Mouse (Mus musculus): ENCODE results near the gene Tram2. TPM values are rescaled to one million over a fixed set of nuclear protein-coding genes. Genes with fewer than 3 reads are reported as not detected.

Tram2 gene
- polyA plus RNA-seq, 1 experiment from 2014 or later, result 2.0 TPM

DNA sequence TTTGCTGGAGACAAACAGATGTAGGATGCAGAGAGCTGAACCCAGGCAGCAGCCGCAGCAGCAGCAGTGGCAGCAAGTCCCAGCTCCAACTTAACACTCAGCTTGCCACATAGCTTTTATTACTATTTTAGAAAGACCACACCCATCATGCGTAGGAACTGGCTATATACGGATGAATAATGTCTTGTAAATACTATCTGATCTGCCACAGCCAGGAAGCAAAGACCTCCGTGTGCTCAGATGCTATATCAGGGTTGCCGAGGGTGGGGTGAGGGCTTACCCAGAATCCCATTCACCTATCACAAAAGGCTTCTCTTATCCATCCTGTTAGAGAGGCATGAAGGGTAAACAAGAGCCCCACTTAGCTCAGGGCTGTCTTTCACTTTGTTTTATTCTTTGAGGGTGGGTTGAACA, 26.9 kb downstream of the Tram2 start:
- H3K36me3 ChIP-seq (ENCODE audit: control insufficient read depth, insufficient read depth, low read length), result no peaks in the 10 kb centered on the region
- H3K4me2 ChIP-seq (ENCODE audit: low read length), result no peak overlapping the region
- no peak overlapping the region for H3K9ac ChIP-seq (ENCODE audit: low read depth, low read length)
- 48% methylated on average over 5 of the region's 5 CpGs for WGBS
- H3K4me1 ChIP-seq (ENCODE audit: control insufficient read depth, insufficient read depth, low read length), result peaks cover 16% of the 10 kb centered on the region
- no peak overlapping the region for H3K27ac ChIP-seq (ENCODE audit: low read length)
- H3K27me3 ChIP-seq (ENCODE audit: control insufficient read depth, insufficient read depth, low read depth, low read length), result no peaks in the 10 kb centered on the region
- no peak overlapping the region for H3K4me3 ChIP-seq (ENCODE audit: low read depth, low read length)
- ATAC-seq, result peak; percentile 38; the same call in 1 of the 2 replicates
- no peaks in the 10 kb centered on the region for H3K9me3 ChIP-seq (replicated peaks; ENCODE audit: control insufficient read depth, low read length, poor library complexity, severe bottlenecking)

GRCm38 (mm10) chr1:21049005-21049404, 30.0 kb downstream of the Tram2 start:
- H3K9ac ChIP-seq (ENCODE audit: low read depth, low read length), result no peak overlapping the region
- H3K36me3 ChIP-seq (ENCODE audit: control insufficient read depth, insufficient read depth, low read length), result no peaks in the 10 kb centered on the region
- no peaks in the 10 kb centered on the region for H3K27me3 ChIP-seq (ENCODE audit: control insufficient read depth, insufficient read depth, low read depth, low read length)
- no peak overlapping the region for H3K27ac ChIP-seq (ENCODE audit: low read length)
- no peak overlapping the region for H3K4me2 ChIP-seq (ENCODE audit: low read length)
- H3K4me3 ChIP-seq (ENCODE audit: low read depth, low read length), result no peak overlapping the region
- ATAC-seq, result no peak
- H3K4me1 ChIP-seq (ENCODE audit: control insufficient read depth, insufficient read depth, low read length), result peaks cover 16% of the 10 kb centered on the region
- H3K9me3 ChIP-seq (replicated peaks; ENCODE audit: control insufficient read depth, low read length, poor library complexity, severe bottlenecking), result no peaks in the 10 kb centered on the region
- WGBS, result 93% methylated on average over 5 of the region's 5 CpGs

- 89% methylated on average over 8 of the region's 8 CpGs for WGBS
- H3K4me1 ChIP-seq (ENCODE audit: control insufficient read depth, insufficient read depth, low read length), result peaks cover 14% of the 10 kb centered on the region
- no peak for ATAC-seq
These were observed 30.6 kb downstream of the Tram2 start for GRCm38 (mm10) chr1:21048402-21048801.

DNA sequence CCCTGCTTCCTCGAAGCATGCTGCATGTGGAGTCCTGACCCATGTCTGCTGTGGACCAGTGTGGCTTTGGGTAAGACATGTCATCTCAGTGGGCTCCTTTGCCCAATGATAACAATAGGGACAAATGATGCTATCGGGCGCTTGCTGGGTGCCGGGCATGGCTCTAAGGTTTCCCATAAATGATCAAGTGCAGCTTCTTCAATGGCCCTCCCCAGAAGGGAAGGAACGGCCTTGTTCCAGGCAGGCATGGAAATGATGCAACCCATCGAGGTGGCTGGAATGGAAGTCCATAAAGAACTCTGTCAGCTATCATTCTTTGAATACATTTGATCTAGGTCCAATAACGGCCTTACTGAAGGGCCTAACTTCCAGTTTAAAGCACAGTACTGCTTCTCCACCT, 36.6 kb downstream of the Tram2 start:
- no peaks in the 10 kb centered on the region for H3K9me3 ChIP-seq (replicated peaks; ENCODE audit: control insufficient read depth, low read length, poor library complexity, severe bottlenecking)
- H3K9ac ChIP-seq (ENCODE audit: low read depth, low read length), result no peak overlapping the region
- H3K4me3 ChIP-seq (ENCODE audit: low read depth, low read length), result no peak overlapping the region
- WGBS, result 88% methylated on average over 7 of the region's 7 CpGs
- H3K36me3 ChIP-seq (ENCODE audit: control insufficient read depth, insufficient read depth, low read length), result no peaks in the 10 kb centered on the region
- no peak overlapping the region for H3K4me2 ChIP-seq (ENCODE audit: low read length)
- no peak for ATAC-seq
- H3K27ac ChIP-seq (ENCODE audit: low read length), result no peak overlapping the region
- no peaks in the 10 kb centered on the region for H3K27me3 ChIP-seq (ENCODE audit: control insufficient read depth, insufficient read depth, low read depth, low read length)
- no peaks in the 10 kb centered on the region for H3K4me1 ChIP-seq (ENCODE audit: control insufficient read depth, insufficient read depth, low read length)

More at GRCm38 (mm10) chr1:21048402-21048801, 30.6 kb downstream of the Tram2 start:
- Histone ChIP-seq H3K9ac (ENCODE audit: low read depth, low read length) (no peak overlapping the region), H3K4me2 (ENCODE audit: low read length) (no peak overlapping the region), H3K9me3 (replicated peaks; ENCODE audit: control insufficient read depth, low read length, poor library complexity, severe bottlenecking) (no peaks in the 10 kb centered on the region), H3K36me3 (ENCODE audit: control insufficient read depth, insufficient read depth, low read length) (no peaks in the 10 kb centered on the region), H3K4me3 (ENCODE audit: low read depth, low read length) (no peak overlapping the region), H3K27me3 (ENCODE audit: control insufficient read depth, insufficient read depth, low read depth, low read length) (no peaks in the 10 kb centered on the region), H3K27ac (ENCODE audit: low read length) (no peak overlapping the region)

GRCm38 (mm10) chr1:21040610-21041326, 38.3 kb downstream of the Tram2 start:
- WGBS, result 87% methylated on average over 7 of the region's 7 CpGs
- H3K27ac ChIP-seq (ENCODE audit: low read length), result no peak overlapping the region

DNA sequence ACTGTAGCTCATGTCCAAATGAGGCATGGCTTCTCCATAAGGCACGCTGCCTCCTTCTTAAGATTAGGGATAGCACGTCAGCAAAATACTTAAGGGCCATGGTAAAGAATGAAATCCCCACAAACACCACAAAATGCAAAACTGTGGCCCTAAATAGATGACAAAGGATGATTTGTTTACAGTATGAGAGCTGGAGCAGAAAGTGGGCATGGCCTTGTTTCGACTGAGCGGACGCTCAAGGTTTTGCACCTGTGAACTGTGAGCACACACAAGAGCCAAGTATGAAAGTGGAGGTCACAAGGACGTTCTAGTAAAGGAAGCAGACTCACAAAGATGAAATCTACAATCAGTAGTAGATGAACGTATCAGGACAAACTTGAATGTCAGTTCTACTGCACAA, 38.9 kb downstream of the Tram2 start:
- H3K9me3 ChIP-seq (replicated peaks; ENCODE audit: control insufficient read depth, low read length, poor library complexity, severe bottlenecking), result no peaks in the 10 kb centered on the region
- no peaks in the 10 kb centered on the region for H3K4me1 ChIP-seq (ENCODE audit: control insufficient read depth, insufficient read depth, low read length)
- no peak overlapping the region for H3K27ac ChIP-seq (ENCODE audit: low read length)
- ATAC-seq, result no peak
- H3K36me3 ChIP-seq (ENCODE audit: control insufficient read depth, insufficient read depth, low read length), result no peaks in the 10 kb centered on the region
- no peak overlapping the region for H3K4me3 ChIP-seq (ENCODE audit: low read depth, low read length)
- H3K4me2 ChIP-seq (ENCODE audit: low read length), result no peak overlapping the region
- H3K27me3 ChIP-seq (ENCODE audit: control insufficient read depth, insufficient read depth, low read depth, low read length), result no peaks in the 10 kb centered on the region
- H3K9ac ChIP-seq (ENCODE audit: low read depth, low read length), result no peak overlapping the region
- 91% methylated on average over 7 of the region's 7 CpGs for WGBS

More at GRCm38 (mm10) chr1:21040610-21041326, 38.3 kb downstream of the Tram2 start:
- no peaks in the 10 kb centered on the region for H3K4me1 ChIP-seq (ENCODE audit: control insufficient read depth, insufficient read depth, low read length)
- no peak overlapping the region for H3K4me3 ChIP-seq (ENCODE audit: low read depth, low read length)
- no peaks in the 10 kb centered on the region for H3K9me3 ChIP-seq (replicated peaks; ENCODE audit: control insufficient read depth, low read length, poor library complexity, severe bottlenecking)
- no peaks in the 10 kb centered on the region for H3K36me3 ChIP-seq (ENCODE audit: control insufficient read depth, insufficient read depth, low read length)
- no peaks in the 10 kb centered on the region for H3K27me3 ChIP-seq (ENCODE audit: control insufficient read depth, insufficient read depth, low read depth, low read length)
- H3K4me2 ChIP-seq (ENCODE audit: low read length), result no peak overlapping the region
- no peak overlapping the region for H3K9ac ChIP-seq (ENCODE audit: low read depth, low read length)
- ATAC-seq, result no peak

DNA sequence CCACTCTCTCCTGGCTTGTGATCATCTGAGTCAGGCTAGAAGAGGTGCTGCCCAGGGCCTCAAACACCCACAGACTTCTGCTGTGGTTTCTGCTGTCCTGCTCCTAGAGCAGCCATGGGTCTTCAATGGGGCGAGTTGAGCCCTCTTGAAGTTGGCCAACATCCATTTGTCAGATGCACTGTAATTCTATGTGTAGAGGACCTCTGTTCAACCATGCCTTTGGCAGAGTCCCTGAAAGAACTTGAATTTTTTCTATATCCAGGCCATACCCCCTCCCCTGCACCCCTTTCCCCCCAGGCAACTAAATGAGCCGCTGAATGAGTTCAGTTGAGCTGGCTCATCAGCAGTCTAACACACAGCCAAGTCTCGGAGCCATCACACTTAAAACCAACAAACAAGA, 39.5 kb downstream of the Tram2 start:
- Histone ChIP-seq H3K4me2 (ENCODE audit: low read length) (no peak overlapping the region), H3K36me3 (ENCODE audit: control insufficient read depth, insufficient read depth, low read length) (no peaks in the 10 kb centered on the region), H3K27me3 (ENCODE audit: control insufficient read depth, insufficient read depth, low read depth, low read length) (no peaks in the 10 kb centered on the region), H3K27ac (ENCODE audit: low read length) (no peak overlapping the region), H3K4me3 (ENCODE audit: low read depth, low read length) (no peak overlapping the region), H3K9me3 (replicated peaks; ENCODE audit: control insufficient read depth, low read length, poor library complexity, severe bottlenecking) (no peaks in the 10 kb centered on the region), H3K4me1 (ENCODE audit: control insufficient read depth, insufficient read depth, low read length) (no peaks in the 10 kb centered on the region), H3K9ac (ENCODE audit: low read depth, low read length) (no peak overlapping the region)
- 86% methylated on average over 3 of the region's 3 CpGs for WGBS
- no peak for ATAC-seq

DNA sequence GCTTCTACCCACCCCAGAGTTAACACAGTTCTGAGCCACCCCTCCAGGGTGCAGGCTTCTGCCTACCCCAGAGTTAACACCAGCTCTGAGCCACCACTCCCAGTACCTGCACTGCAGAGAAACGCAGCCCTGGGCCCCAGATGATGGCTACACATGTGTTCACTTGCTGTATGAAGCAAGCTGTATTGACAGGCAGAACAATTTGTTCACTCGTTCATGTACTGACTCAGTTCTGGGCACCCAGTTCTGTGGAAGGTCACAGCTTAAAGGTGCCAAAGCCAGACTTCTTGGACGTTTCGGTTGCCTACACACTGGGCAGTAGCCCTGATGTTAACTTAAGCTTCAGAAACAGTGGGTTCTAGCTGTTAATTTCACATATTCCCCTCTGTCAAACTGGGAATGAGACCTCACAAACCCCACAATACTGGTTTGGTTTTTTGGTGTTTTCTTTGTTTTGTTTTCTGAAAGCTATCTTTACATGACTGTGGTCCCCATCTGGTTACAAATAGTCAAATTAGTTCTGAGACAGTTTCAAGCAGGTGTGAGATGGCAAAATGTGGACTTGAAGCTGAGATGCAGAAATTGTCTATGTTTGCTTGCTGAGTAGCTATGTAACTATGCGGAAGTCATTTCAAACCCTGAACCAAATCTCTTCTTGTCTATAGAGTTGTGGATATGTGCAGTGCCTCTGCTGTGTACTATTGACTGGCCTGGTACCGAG, 41.0 kb downstream of the Tram2 start:
- H3K4me1 ChIP-seq (ENCODE audit: control insufficient read depth, insufficient read depth, low read length), result no peaks in the 10 kb centered on the region
- no peaks in the 10 kb centered on the region for H3K36me3 ChIP-seq (ENCODE audit: control insufficient read depth, insufficient read depth, low read length)
- no peak overlapping the region for H3K9ac ChIP-seq (ENCODE audit: low read depth, low read length)
- H3K27ac ChIP-seq (ENCODE audit: low read length), result no peak overlapping the region
- 89% methylated on average over 6 of the region's 6 CpGs for WGBS
- H3K4me2 ChIP-seq (ENCODE audit: low read length), result no peak overlapping the region
- H3K27me3 ChIP-seq (ENCODE audit: control insufficient read depth, insufficient read depth, low read depth, low read length), result no peaks in the 10 kb centered on the region
- no peaks in the 10 kb centered on the region for H3K9me3 ChIP-seq (replicated peaks; ENCODE audit: control insufficient read depth, low read length, poor library complexity, severe bottlenecking)
- no peak overlapping the region for H3K4me3 ChIP-seq (ENCODE audit: low read depth, low read length)
- ATAC-seq, result no peak

DNA sequence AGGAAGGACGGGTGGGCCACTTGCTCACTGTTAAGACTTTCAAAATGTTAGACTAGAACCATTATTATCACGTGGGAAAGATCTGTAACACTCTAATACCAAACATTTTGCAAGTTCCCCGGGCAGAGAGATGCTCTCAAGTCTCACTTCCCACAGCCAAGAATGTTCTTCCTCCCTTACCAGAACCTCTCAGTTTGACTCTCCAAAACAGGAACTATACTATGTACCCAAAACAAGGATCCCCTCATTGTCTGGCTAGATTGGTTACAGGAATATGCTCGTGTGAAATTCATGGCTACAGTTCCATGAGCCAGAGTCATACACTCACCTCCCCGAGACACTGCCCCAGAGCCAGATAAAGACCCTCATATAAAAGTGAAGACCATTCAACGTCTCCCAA, 43.2 kb downstream of the Tram2 start:
- Histone ChIP-seq H3K4me2 (ENCODE audit: low read length) (no peak overlapping the region), H3K27me3 (ENCODE audit: control insufficient read depth, insufficient read depth, low read depth, low read length) (no peaks in the 10 kb centered on the region), H3K36me3 (ENCODE audit: control insufficient read depth, insufficient read depth, low read length) (no peaks in the 10 kb centered on the region), H3K4me1 (ENCODE audit: control insufficient read depth, insufficient read depth, low read length) (no peaks in the 10 kb centered on the region), H3K9me3 (replicated peaks; ENCODE audit: control insufficient read depth, low read length, poor library complexity, severe bottlenecking) (no peaks in the 10 kb centered on the region), H3K27ac (ENCODE audit: low read length) (no peak overlapping the region), H3K4me3 (ENCODE audit: low read depth, low read length) (no peak overlapping the region), H3K9ac (ENCODE audit: low read depth, low read length) (no peak overlapping the region)
- ATAC-seq, result no peak
- 84% methylated on average over 6 of the region's 6 CpGs for WGBS

Measured in midbrain, embryonic 16.5 days (tissue).